Mouse (Mus musculus) bone marrow, adult 2 months (tissue): Measurements from ENCODE around the gene 2200002D01Rik. TPM values are rescaled to one million over a fixed set of nuclear protein-coding genes. Genes with fewer than 3 reads are reported as not detected.

ENCODE experiments used
- H3K27ac ChIP-seq: fragments of 200-500 bp; 2 replicates; pipeline ENCODE4 v1.5.1; 2012; ENCODE audit warnings: low read depth, mild to moderate bottlenecking, control low read depth, inconsistent platforms, low read length; ENCODE audit not compliant: control insufficient read depth, poor library complexity, insufficient read depth
- H3K4me1 ChIP-seq: fragments of 200-500 bp; 2 replicates; pipeline ENCODE4 v1.6.1; 2011; ENCODE audit warnings: low read length; ENCODE audit not compliant: control insufficient read depth, insufficient read depth
- H3K4me3 ChIP-seq: fragments of 200-500 bp; replicated peaks from 2 replicates; pipeline ENCODE3; 2011; ENCODE audit warnings: mild to moderate bottlenecking, low read depth, low read length, control low read depth; ENCODE audit not compliant: control insufficient read depth
- CTCF ChIP-seq: fragments of 200-500 bp; IDR thresholded peaks from 2 replicates; pipeline ENCODE4 v1.5.1; 2011; ENCODE audit warnings: low read length, control low read depth; ENCODE audit not compliant: control insufficient read depth, insufficient read depth
- POLR2A ChIP-seq: fragments of 200-500 bp; IDR thresholded peaks from 2 replicates; pipeline ENCODE4 v1.6.1; 2011; ENCODE audit warnings: low read depth, mild to moderate bottlenecking, control low read depth, low read length, borderline replicate concordance; ENCODE audit not compliant: control insufficient read depth
- WGBS: fragments of 180-500 bp; shearing (Covaris S2); methylation state at CpG from one replicate; pipeline ENCODE4 v1.1.7; 2018; 5-methylcytosine and 5-hydroxymethylcytosine counted together
- polyA plus RNA-seq: library from polyadenylated mRNA; stranded (reverse); fragments of >200 nt; gene quantifications from 2 replicates; pipeline ENCODE4 v1.2.4, GENCODE M21; 2011; ENCODE audit warnings: low replicate concordance; ENCODE audit not compliant: missing spikeins, insufficient read depth, insufficient read length

Gene 2200002D01Rik
- polyA plus RNA-seq, 1 experiment: 18.7 TPM

DNA sequence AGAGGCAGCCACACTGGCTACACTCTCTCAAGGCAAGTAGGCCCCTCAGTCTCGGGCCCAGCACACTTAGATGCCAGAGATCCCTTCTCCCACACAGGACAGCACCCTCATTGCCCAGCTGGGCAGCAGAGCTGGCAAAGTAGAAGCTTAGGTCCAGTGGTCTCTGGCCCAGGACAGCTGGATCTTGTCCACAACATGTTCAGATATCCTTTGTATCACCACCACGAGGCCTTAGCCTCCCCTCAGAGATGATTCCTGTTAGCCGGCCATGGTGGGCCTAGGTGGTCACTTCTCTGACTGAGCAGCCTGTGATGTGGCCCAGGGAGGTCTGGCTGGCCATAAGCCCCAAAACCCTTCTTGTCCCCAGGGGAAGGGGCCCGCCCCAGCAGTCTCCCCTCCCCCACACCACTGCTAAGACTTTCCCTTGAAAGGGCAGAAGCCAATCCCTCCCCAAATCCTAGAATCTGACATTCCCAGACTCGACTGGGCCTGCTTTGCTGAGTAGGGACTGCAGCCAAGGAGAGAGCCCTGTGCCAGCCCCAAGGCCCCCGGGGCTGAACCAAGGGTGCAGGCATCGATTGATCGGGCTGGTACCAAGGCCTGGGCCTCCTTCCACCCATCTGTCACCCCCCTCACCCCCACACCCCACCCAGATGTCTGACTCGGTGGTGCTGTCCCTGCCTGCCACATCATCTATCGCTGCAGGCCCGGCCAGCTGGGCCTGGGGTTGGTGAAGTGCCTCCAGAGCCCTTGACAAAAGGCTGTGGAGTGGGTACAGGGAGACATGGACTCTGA is 42.6 kb upstream of the 2200002D01Rik start:
- Histone ChIP-seq H3K27ac (no peak overlapping the region), H3K4me1 (no peaks in the 10 kb centered on the region), H3K4me3 (no peak overlapping the region)
- 84% methylated on average over 11 of the region's 11 CpGs for WGBS
- TF ChIP-seq CTCF: no peak
- no peak for TF ChIP-seq POLR2A

- TF ChIP-seq CTCF: no peak
- no peak for TF ChIP-seq POLR2A
- WGBS: 87% methylated on average over 6 of the region's 6 CpGs
- no peak overlapping the region for H3K27ac ChIP-seq
- H3K4me1 ChIP-seq: no peaks in the 10 kb centered on the region
- no peak overlapping the region for H3K4me3 ChIP-seq
Measured at GRCm38 (mm10) chr7:29289856-29290255, 41.6 kb upstream of the 2200002D01Rik start.

DNA sequence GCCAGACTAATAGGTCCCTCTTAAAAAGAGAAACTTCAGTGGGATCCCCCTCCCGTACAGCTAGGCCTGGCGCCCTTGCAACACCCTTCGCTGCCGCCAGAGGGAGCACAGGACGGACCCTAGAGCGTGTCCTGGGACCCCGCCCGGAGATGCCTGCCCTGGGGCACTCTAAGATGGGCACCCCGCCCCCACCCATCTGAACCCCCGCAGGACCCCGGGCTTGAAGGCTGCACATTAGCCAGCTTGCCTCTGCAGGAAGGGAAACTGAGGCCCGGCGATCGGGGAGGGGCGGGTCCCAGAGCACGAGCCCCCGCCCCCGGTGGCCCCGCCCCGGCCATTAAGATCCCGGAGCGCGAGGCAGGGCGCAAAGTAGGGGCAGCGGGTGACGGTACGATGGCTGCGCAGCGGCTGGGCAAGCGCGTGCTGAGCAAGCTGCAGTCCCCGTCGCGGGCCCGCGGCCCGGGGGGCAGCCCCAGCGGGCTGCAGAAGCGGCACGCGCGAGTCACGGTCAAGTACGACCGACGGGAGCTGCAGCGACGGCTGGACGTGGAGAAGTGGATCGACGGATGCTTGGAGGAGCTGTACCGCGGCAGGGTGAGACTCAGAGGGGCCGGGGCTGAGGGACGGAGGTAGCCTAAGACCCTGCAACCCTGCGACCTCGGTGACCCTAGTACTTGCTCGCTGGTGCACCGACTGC is 40.8 kb upstream of the 2200002D01Rik start, which contains the start of gene Ppp1r14a:
Gene Ppp1r14a, plus strand, starts transcription at position 367 of the 697 bp plus-strand sequence.
- H3K27ac ChIP-seq: no peak within 1 kb of the TSS; the same call in 1 of the 2 replicates
- H3K4me3 ChIP-seq: peak within 1 kb of the TSS; percentile 29
- whole genome bisulfite sequencing: 4% methylated on average over 59 of the region's 59 CpGs
- TF ChIP-seq POLR2A (0 out of 2 replicates have a peak, but pooled peaks have one; percentile 3), CTCF (peak; percentile 75)
- no peaks in the 10 kb centered on the region for H3K4me1 ChIP-seq

- H3K27ac ChIP-seq: no peak overlapping the region
- TF ChIP-seq CTCF (no peak), POLR2A (no peak)
- H3K4me3 ChIP-seq: no peak overlapping the region
- WGBS: 91% methylated on average over 2 of the region's 2 CpGs
- H3K4me1 ChIP-seq: no peaks in the 10 kb centered on the region
Measured at GRCm38 (mm10) chr7:29288079-29288478, 39.8 kb upstream of the 2200002D01Rik start.

DNA sequence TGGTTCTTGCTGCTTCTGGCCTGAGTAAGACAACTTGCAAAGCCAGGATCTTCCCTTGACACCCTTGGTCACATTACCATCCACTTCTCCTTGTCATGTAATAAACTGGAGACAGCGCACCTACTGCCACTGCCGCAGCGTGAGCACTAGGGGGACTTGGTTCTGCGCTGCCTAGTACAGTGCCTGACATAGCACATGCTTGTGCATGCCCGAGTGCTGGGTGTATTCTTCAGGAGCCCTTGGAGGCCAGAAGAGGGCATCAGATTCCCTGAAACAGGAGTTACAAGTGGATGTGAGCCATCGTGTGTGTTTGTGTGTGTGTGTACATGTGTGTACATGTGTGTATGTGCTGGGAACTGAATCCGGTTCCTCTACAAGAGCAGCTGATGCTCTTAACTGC is 39.2 kb upstream of the 2200002D01Rik start:
- WGBS: 77% methylated on average over 7 of the region's 7 CpGs
- H3K4me1 ChIP-seq: no peaks in the 10 kb centered on the region
- no peak for TF ChIP-seq CTCF
- TF ChIP-seq POLR2A: no peak

GRCm38 (mm10) chr7:29284523-29284922 is 36.3 kb upstream of the 2200002D01Rik start:
- Histone ChIP-seq H3K4me1 (no peaks in the 10 kb centered on the region; the same call in 1 of the 2 replicates), H3K4me3 (no peak overlapping the region), H3K27ac (no peak overlapping the region)
- TF ChIP-seq POLR2A: no peak
- TF ChIP-seq CTCF: no peak
- 82% methylated on average over 6 of the region's 6 CpGs for WGBS

More for the DNA sequence above, 39.2 kb upstream of the 2200002D01Rik start:
- H3K27ac ChIP-seq: no peak overlapping the region
- no peak overlapping the region for H3K4me3 ChIP-seq

GRCm38 (mm10) chr7:29283876-29284275 is 35.6 kb upstream of the 2200002D01Rik start:
- TF ChIP-seq POLR2A (no peak), CTCF (no peak)
- H3K27ac ChIP-seq: no peak overlapping the region
- WGBS: 76% methylated on average over 4 of the region's 4 CpGs
- H3K4me1 ChIP-seq: no peaks in the 10 kb centered on the region; the same call in 1 of the 2 replicates
- no peak overlapping the region for H3K4me3 ChIP-seq

DNA sequence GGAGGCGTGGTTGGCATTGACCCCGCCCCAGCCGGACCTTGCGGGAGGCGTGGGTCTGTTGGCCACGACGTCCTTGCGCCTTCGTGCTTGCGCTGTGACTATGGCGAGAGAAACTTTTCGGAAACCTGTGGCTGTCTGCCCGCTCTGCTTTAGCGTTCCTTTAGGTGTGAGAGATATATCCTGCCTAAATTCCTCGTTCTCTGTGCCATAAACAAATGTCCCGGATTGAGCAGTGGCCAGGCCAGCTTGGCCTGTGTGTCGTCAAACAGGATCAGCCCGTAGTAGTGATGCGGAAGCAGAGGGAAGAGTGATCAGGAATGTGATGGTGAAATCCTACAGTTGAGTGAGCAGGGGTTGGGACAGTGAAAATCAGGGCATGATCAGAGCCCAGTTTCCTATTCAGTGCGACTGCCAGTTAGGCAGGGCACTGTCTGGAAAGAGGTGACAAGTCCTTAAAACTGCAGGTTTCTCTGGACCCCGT is 33.8 kb upstream of the 2200002D01Rik start:
- WGBS: 11% methylated on average over 21 of the region's 21 CpGs

More for the DNA sequence above, 33.8 kb upstream of the 2200002D01Rik start:
- H3K27ac ChIP-seq: no peak overlapping the region
- no peaks in the 10 kb centered on the region; the same call in 1 of the 2 replicates for H3K4me1 ChIP-seq
- TF ChIP-seq CTCF (no peak), POLR2A (no peak)
- H3K4me3 ChIP-seq: peak overlapping the region; percentile 23
